Mouse (Mus musculus): Measurements from ENCODE around the gene Speg. TPM values are rescaled to one million over a fixed set of nuclear protein-coding genes. Genes with fewer than 3 reads are reported as not detected.
A peak's percentile ranks its signal among the peaks of the same experiment; 100 is the strongest.

The Speg gene
- polyA plus RNA-seq, 1 experiment, result 21.2 TPM

GRCm38 (mm10) chr1:75393139-75393538 lies 18.0 kb downstream of the Speg start:
- Histone ChIP-seq H3K27ac (ENCODE audit: insufficient read depth, low read length) (no peak overlapping the region), H3K27me3 (ENCODE audit: control insufficient read depth, insufficient read depth, low read length) (peaks cover 5% of the 10 kb centered on the region), H3K36me3 (ENCODE audit: control insufficient read depth, insufficient read depth, low read length) (no peaks in the 10 kb centered on the region), H3K4me3 (ENCODE audit: extremely low read depth, insufficient read depth, insufficient read length) (no peak overlapping the region), H3K4me1 (ENCODE audit: control insufficient read depth, insufficient read depth, insufficient read length) (peaks cover 2% of the 10 kb centered on the region; the same call in 1 of the 2 replicates)
- no peak for DNase-seq (ENCODE audit: low read depth in 1 of 2, low spot score in 2 of 2)
- TF ChIP-seq POLR2A (IDR thresholded peaks at IDR 0.05; ENCODE audit: low read depth, low read length) (no peak), CTCF (IDR thresholded peaks at IDR 0.05; ENCODE audit: extremely low read depth, insufficient read depth, insufficient read length, insufficient replicate concordance) (no peak)
- 73% methylated on average over 9 of the region's 9 CpGs for WGBS

- H3K27me3 ChIP-seq (ENCODE audit: control insufficient read depth, insufficient read depth, low read length), result peaks cover under 1% of the 10 kb centered on the region; the same call in 1 of the 2 replicates
- H3K36me3 ChIP-seq (ENCODE audit: control insufficient read depth, insufficient read depth, low read length), result no peaks in the 10 kb centered on the region
- DNase-seq (ENCODE audit: low read depth in 1 of 2, low spot score in 2 of 2), result no peak
- 81% methylated on average over 3 of the region's 3 CpGs for WGBS
- no peak overlapping the region for H3K27ac ChIP-seq (ENCODE audit: insufficient read depth, low read length)
- TF ChIP-seq POLR2A (IDR thresholded peaks at IDR 0.05; ENCODE audit: low read depth, low read length) (no peak), CTCF (IDR thresholded peaks at IDR 0.05; ENCODE audit: extremely low read depth, insufficient read depth, insufficient read length, insufficient replicate concordance) (no peak)
- H3K4me1 ChIP-seq (ENCODE audit: control insufficient read depth, insufficient read depth, insufficient read length), result no peaks in the 10 kb centered on the region
- H3K4me3 ChIP-seq (ENCODE audit: extremely low read depth, insufficient read depth, insufficient read length), result no peak overlapping the region
Observed at GRCm38 (mm10) chr1:75393846-75394245, 18.7 kb downstream of the Speg start.

- no peak overlapping the region for H3K4me3 ChIP-seq (ENCODE audit: extremely low read depth, insufficient read depth, insufficient read length)
- H3K36me3 ChIP-seq (ENCODE audit: control insufficient read depth, insufficient read depth, low read length), result no peaks in the 10 kb centered on the region
- no peak overlapping the region for H3K27ac ChIP-seq (ENCODE audit: insufficient read depth, low read length)
- 24% methylated on average over 9 of the region's 9 CpGs for WGBS
- peak; percentile 23; the same call in 1 of the 2 replicates for TF ChIP-seq CTCF (IDR thresholded peaks at IDR 0.05; ENCODE audit: extremely low read depth, insufficient read depth, insufficient read length, insufficient replicate concordance)
- TF ChIP-seq POLR2A (IDR thresholded peaks at IDR 0.05; ENCODE audit: low read depth, low read length), result no peak
- peak in 1 of 2 experiments; percentile 35 for DNase-seq (ENCODE audit: low read depth in 1 of 2, low spot score in 2 of 2)
- H3K27me3 ChIP-seq (ENCODE audit: control insufficient read depth, insufficient read depth, low read length), result no peaks in the 10 kb centered on the region
- no peaks in the 10 kb centered on the region; the same call in 1 of the 2 replicates for H3K4me1 ChIP-seq (ENCODE audit: control insufficient read depth, insufficient read depth, insufficient read length)
Observed at GRCm38 (mm10) chr1:75398761-75399402, 23.8 kb downstream of the Speg start.

- H3K36me3 ChIP-seq (ENCODE audit: control insufficient read depth, insufficient read depth, low read length), result no peaks in the 10 kb centered on the region
- no peaks in the 10 kb centered on the region for H3K27me3 ChIP-seq (ENCODE audit: control insufficient read depth, insufficient read depth, low read length)
- no peak for DNase-seq (ENCODE audit: low read depth in 1 of 2, low spot score in 2 of 2)
- H3K4me3 ChIP-seq (ENCODE audit: extremely low read depth, insufficient read depth, insufficient read length), result no peak overlapping the region
- 37% methylated on average over 15 of the region's 15 CpGs for WGBS
- TF ChIP-seq CTCF (IDR thresholded peaks at IDR 0.05; ENCODE audit: extremely low read depth, insufficient read depth, insufficient read length, insufficient replicate concordance) (no peak), POLR2A (IDR thresholded peaks at IDR 0.05; ENCODE audit: low read depth, low read length) (no peak)
- H3K4me1 ChIP-seq (ENCODE audit: control insufficient read depth, insufficient read depth, insufficient read length), result no peaks in the 10 kb centered on the region; the same call in 1 of the 2 replicates
- H3K27ac ChIP-seq (ENCODE audit: insufficient read depth, low read length), result no peak overlapping the region
Observed at GRCm38 (mm10) chr1:75399755-75400492, 24.8 kb downstream of the Speg start.

- TF ChIP-seq CTCF (IDR thresholded peaks at IDR 0.05; ENCODE audit: extremely low read depth, insufficient read depth, insufficient read length, insufficient replicate concordance), result no peak
- no peak for TF ChIP-seq POLR2A (IDR thresholded peaks at IDR 0.05; ENCODE audit: low read depth, low read length)
- Histone ChIP-seq H3K4me1 (ENCODE audit: control insufficient read depth, insufficient read depth, insufficient read length) (no peaks in the 10 kb centered on the region; the same call in 1 of the 2 replicates), H3K27me3 (ENCODE audit: control insufficient read depth, insufficient read depth, low read length) (no peaks in the 10 kb centered on the region), H3K27ac (ENCODE audit: insufficient read depth, low read length) (no peak overlapping the region), H3K4me3 (ENCODE audit: extremely low read depth, insufficient read depth, insufficient read length) (no peak overlapping the region), H3K36me3 (ENCODE audit: control insufficient read depth, insufficient read depth, low read length) (no peaks in the 10 kb centered on the region)
- no peak for DNase-seq (ENCODE audit: low read depth in 1 of 2, low spot score in 2 of 2)
- 36% methylated on average over 6 of the region's 6 CpGs for WGBS
Observed at GRCm38 (mm10) chr1:75400493-75401115, 25.5 kb downstream of the Speg start.

- no peaks in the 10 kb centered on the region for H3K27me3 ChIP-seq (ENCODE audit: control insufficient read depth, insufficient read depth, low read length)
- H3K4me3 ChIP-seq (ENCODE audit: extremely low read depth, insufficient read depth, insufficient read length), result no peak overlapping the region
- WGBS, result 87% methylated on average over 3 of the region's 3 CpGs
- no peaks in the 10 kb centered on the region for H3K4me1 ChIP-seq (ENCODE audit: control insufficient read depth, insufficient read depth, insufficient read length)
- no peak for DNase-seq (ENCODE audit: low read depth in 1 of 2, low spot score in 2 of 2)
- no peaks in the 10 kb centered on the region for H3K36me3 ChIP-seq (ENCODE audit: control insufficient read depth, insufficient read depth, low read length)
- H3K27ac ChIP-seq (ENCODE audit: insufficient read depth, low read length), result no peak overlapping the region
- TF ChIP-seq POLR2A (IDR thresholded peaks at IDR 0.05; ENCODE audit: low read depth, low read length), result no peak
- TF ChIP-seq CTCF (IDR thresholded peaks at IDR 0.05; ENCODE audit: extremely low read depth, insufficient read depth, insufficient read length, insufficient replicate concordance), result no peak
Observed at GRCm38 (mm10) chr1:75405547-75405946, 30.4 kb downstream of the Speg start.

Measured in spleen, adult 2 months (tissue).